Mouse (Mus musculus): ENCODE results near the gene Nanog. TPM values are rescaled to one million over a fixed set of nuclear protein-coding genes. Genes with fewer than 3 reads are reported as not detected.
"Not testable (repeated sequence)": the region's sequence is repeated elsewhere in the genome, so short reads cannot be mapped to it uniquely, and the experiment has no call there.

The Nanog gene
- polyA plus RNA-seq, 1 experiment from 2014 or later = 0.11 TPM

- no peaks in the 10 kb centered on the region for H3K36me3 ChIP-seq
- no peak for DNase-seq (ENCODE audit: low spot score)
- WGBS = 67% methylated on average over 8 of the region's 8 CpGs
- H3K27ac ChIP-seq = no peak overlapping the region
- H3K4me3 ChIP-seq = no peak overlapping the region
- H3K9me3 ChIP-seq (replicated peaks) = no peaks in the 10 kb centered on the region
- no peaks in the 10 kb centered on the region for H3K27me3 ChIP-seq (ENCODE audit: low read depth, poor library complexity, severe bottlenecking)
- H3K4me1 ChIP-seq = peaks cover 7% of the 10 kb centered on the region
These were observed 34.5 kb upstream of the Nanog start for GRCm38 (mm10) chr6:122672746-122673145.

DNA sequence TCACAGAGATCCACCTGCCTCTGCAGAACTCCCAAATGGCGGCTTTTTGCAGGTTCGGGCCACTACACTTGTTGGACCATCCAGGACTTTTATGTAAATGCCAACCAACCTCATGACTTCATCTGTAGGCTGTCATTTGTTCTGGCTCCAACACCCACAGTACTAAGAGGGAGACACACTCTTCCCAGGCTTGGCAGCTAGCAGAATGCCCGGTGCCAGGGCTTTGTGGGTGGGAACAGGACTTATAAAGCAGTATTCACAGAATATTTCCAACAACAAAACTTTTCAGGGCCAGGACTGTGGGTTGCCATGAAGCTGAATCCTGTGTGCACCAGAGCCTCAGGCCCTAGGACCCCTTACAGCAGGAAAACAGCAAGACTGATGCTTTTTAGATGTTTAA lies 24.6 kb upstream of the Nanog start:
- Histone ChIP-seq H3K4me1 (no peaks in the 10 kb centered on the region), H3K27ac (no peak overlapping the region), H3K9me3 (replicated peaks) (no peaks in the 10 kb centered on the region), H3K4me3 (no peak overlapping the region), H3K36me3 (no peaks in the 10 kb centered on the region), H3K27me3 (ENCODE audit: low read depth, poor library complexity, severe bottlenecking) (no peaks in the 10 kb centered on the region)
- WGBS = 92% methylated on average over 3 of the region's 3 CpGs
- DNase-seq (ENCODE audit: low spot score) = no peak

DNA sequence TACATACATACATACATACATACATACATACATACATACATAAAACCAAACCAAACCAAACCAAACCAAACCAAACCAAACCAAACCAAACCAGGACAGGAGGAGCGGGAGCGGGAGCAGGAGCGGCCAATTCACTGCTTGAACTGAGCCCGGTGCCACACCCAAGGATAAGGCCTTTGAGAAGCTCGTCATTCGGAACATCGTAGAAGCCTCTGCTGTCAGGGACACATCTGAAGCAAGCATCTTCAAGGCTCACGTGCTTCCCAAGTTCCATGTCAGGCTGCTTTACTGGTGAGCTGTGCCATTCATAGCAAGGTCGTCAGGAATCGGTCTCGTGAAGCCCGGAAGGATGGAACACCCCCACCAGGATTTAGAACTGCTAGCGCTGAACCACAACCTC lies 20.6 kb upstream of the Nanog start:
- H3K9me3 ChIP-seq (replicated peaks) = no peaks in the 10 kb centered on the region

DNA sequence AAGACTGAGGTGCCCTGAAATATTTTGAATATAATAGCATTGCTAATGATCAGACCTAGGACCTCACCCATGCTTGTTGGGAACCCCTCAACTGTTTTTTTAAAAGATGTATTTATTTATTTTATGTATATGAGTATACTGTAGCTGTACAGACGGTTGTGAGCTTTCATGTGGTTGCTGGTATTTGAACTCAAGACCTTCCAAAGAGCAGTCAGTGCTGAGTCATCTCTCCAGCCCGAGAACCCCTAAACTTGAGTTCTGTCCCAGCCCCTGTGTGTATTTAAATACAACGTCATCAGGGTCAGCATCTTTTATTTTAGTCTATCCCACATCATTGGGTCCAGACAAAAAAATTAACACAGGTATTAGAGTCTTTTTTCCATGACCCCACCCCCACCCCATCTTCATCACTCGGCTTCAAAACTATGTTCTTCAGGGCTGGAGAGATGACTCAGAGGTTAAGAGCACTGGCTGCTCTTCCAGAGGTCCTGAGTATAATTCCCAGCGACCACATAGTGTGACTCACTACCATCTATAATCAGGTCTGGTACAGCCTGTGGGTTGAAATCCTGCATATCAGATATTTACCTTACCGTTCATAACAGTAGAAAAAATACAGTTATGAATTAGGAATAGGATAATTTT lies 17.8 kb upstream of the Nanog start:
- H3K9me3 ChIP-seq (replicated peaks) = no peaks in the 10 kb centered on the region
- no peak overlapping the region for H3K27ac ChIP-seq
- DNase-seq (ENCODE audit: low spot score) = no peak
- no peaks in the 10 kb centered on the region for H3K4me1 ChIP-seq
- H3K4me3 ChIP-seq = no peak overlapping the region
- H3K27me3 ChIP-seq (ENCODE audit: low read depth, poor library complexity, severe bottlenecking) = no peaks in the 10 kb centered on the region
- WGBS = 88% methylated on average over 6 of the region's 6 CpGs
- no peaks in the 10 kb centered on the region for H3K36me3 ChIP-seq

More for the DNA sequence above, 20.6 kb upstream of the Nanog start:
- Histone ChIP-seq H3K4me3 (no peak overlapping the region), H3K27ac (no peak overlapping the region), H3K4me1 (no peaks in the 10 kb centered on the region), H3K36me3 (no peaks in the 10 kb centered on the region), H3K27me3 (ENCODE audit: low read depth, poor library complexity, severe bottlenecking) (no peaks in the 10 kb centered on the region)
- DNase-seq (ENCODE audit: low spot score) = no peak
- WGBS = 91% methylated on average over 13 of the region's 13 CpGs

- 89% methylated on average over 5 of the region's 5 CpGs for WGBS
- Histone ChIP-seq H3K27me3 (ENCODE audit: low read depth, poor library complexity, severe bottlenecking) (no peaks in the 10 kb centered on the region), H3K4me1 (no peaks in the 10 kb centered on the region), H3K9me3 (replicated peaks) (no peaks in the 10 kb centered on the region), H3K4me3 (no peak overlapping the region), H3K27ac (no peak overlapping the region), H3K36me3 (no peaks in the 10 kb centered on the region)
- no peak for DNase-seq (ENCODE audit: low spot score)
These were observed 17.2 kb upstream of the Nanog start for GRCm38 (mm10) chr6:122690082-122690481.

DNA sequence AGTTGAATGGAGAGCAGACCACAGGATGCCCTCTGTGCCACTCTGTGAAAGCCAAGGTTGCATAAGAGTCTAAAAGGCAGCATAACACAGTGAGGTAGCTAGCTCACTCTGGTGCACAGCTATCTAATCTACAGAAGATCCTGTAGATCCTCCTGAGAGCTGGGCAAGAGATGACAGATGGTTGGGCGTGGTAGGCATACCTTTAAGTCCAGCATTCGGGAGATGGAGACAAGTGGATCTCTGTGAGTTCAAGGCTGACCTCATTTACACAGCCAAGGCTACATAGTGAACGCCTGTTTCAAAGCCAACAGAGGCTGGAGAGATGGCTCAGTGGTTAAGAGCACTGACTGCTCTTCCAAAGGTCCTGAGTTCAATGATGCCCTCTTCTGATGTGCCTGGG lies 11.9 kb upstream of the Nanog start:
- no peaks in the 10 kb centered on the region for H3K27me3 ChIP-seq (ENCODE audit: low read depth, poor library complexity, severe bottlenecking)
- H3K4me1 ChIP-seq = no peaks in the 10 kb centered on the region
- WGBS = 90% methylated on average over 3 of the region's 3 CpGs
- H3K36me3 ChIP-seq = no peaks in the 10 kb centered on the region
- no peaks in the 10 kb centered on the region for H3K9me3 ChIP-seq (replicated peaks)
- no peak overlapping the region for H3K27ac ChIP-seq
- no peak for DNase-seq (ENCODE audit: low spot score)
- no peak overlapping the region for H3K4me3 ChIP-seq

DNA sequence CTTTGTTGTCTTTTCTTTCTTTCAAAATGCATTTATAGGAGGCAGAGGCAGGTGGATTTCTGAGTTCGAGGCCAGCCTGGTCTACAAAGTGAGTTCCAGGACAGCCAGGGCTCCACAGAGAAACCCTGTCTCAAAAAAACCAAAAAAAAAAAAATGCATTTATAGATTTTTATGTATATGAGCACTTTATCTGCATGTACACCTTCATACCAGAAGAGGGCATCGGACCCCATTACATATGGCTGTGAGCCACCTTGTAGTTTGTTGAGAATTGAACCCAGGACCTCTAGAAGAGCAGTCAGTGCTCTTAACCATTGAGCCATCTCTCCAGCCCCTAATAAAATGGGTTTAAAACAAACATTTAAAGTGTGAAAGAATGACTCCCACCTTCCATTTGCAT lies 7.7 kb upstream of the Nanog start:
- not testable (repeated sequence) for H3K9me3 ChIP-seq (replicated peaks); H3K27ac ChIP-seq; DNase-seq (ENCODE audit: low spot score); H3K4me1 ChIP-seq; H3K27me3 ChIP-seq (ENCODE audit: low read depth, poor library complexity, severe bottlenecking); H3K4me3 ChIP-seq; H3K36me3 ChIP-seq
- WGBS = 85% methylated on average over 2 of the region's 2 CpGs

DNA sequence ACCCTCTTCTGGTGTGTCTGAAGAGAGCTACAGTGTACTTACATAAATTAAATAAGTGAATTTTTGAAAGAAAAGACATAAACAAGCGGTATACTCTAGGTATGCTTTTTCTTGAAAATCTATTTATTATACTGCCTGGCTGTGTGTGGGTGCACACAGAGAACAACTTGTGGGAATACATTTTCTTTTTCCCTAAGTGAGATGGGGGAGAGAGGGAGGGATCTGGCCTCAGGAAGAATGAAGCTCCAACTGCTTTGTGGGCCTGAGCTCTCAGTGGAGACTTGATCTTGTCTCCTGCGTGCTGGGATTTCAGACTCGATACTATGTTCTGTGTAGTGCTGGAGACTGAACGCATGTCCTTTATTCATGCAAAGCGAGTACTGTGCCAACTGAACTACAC lies 5.5 kb upstream of the Nanog start:
- H3K4me3 ChIP-seq = no peak overlapping the region
- peaks cover 13% of the 10 kb centered on the region for H3K27me3 ChIP-seq (ENCODE audit: low read depth, poor library complexity, severe bottlenecking)
- peaks cover 7% of the 10 kb centered on the region for H3K4me1 ChIP-seq
- H3K9me3 ChIP-seq (replicated peaks) = no peaks in the 10 kb centered on the region
- no peaks in the 10 kb centered on the region for H3K36me3 ChIP-seq
- WGBS = 80% methylated on average over 5 of the region's 5 CpGs
- H3K27ac ChIP-seq = no peak overlapping the region
- DNase-seq (ENCODE audit: low spot score) = no peak

GRCm38 (mm10) chr6:122702480-122703124 lies 4.7 kb upstream of the Nanog start:
- Histone ChIP-seq H3K27ac (0 out of 2 replicates have a peak overlapping the region, but pooled peaks have one; percentile 25), H3K9me3 (replicated peaks) (no peaks in the 10 kb centered on the region), H3K27me3 (ENCODE audit: low read depth, poor library complexity, severe bottlenecking) (peaks cover 21% of the 10 kb centered on the region), H3K4me3 (peak overlapping the region; percentile 33), H3K36me3 (no peaks in the 10 kb centered on the region), H3K4me1 (peaks cover 7% of the 10 kb centered on the region)
- 4% methylated on average over 20 of the region's 20 CpGs for WGBS
- DNase-seq (ENCODE audit: low spot score) = peak; percentile 41

- Histone ChIP-seq H3K4me1 (peaks cover 7% of the 10 kb centered on the region), H3K27ac (no peak overlapping the region), H3K9me3 (replicated peaks) (no peaks in the 10 kb centered on the region), H3K36me3 (no peaks in the 10 kb centered on the region), H3K27me3 (ENCODE audit: low read depth, poor library complexity, severe bottlenecking) (peaks cover 27% of the 10 kb centered on the region), H3K4me3 (no peak overlapping the region)
- WGBS = 20% methylated on average over 6 of the region's 6 CpGs
- DNase-seq (ENCODE audit: low spot score) = no peak
These were observed 4.0 kb upstream of the Nanog start for GRCm38 (mm10) chr6:122703251-122703650.

DNA sequence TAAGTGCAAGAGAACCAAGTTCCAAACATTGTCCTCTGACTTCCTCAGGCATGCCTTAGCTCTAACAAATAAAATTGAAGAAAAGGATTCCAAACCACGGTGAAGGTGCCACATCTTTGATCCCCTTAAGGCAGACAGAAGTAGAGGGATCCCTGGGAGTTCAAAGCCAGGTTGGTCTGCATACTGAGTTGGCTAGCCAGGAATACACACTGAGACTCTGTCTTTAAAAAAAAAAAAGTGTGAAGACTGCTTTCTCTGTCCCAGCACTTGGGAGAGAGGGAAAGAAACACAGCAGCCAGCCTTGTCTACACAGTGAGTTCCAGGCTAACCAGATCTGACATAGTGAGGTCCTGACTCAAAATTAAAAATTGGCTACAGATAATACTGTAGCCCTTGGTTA lies 3.6 kb upstream of the Nanog start:
- H3K27ac ChIP-seq = no peak overlapping the region
- H3K9me3 ChIP-seq (replicated peaks) = no peaks in the 10 kb centered on the region
- peaks cover 7% of the 10 kb centered on the region for H3K4me1 ChIP-seq
- WGBS = 12% methylated on average over 1 of the region's 1 CpGs
- H3K36me3 ChIP-seq = no peaks in the 10 kb centered on the region
- no peak for DNase-seq (ENCODE audit: low spot score)
- H3K27me3 ChIP-seq (ENCODE audit: low read depth, poor library complexity, severe bottlenecking) = peaks cover 30% of the 10 kb centered on the region
- no peak overlapping the region for H3K4me3 ChIP-seq

DNA sequence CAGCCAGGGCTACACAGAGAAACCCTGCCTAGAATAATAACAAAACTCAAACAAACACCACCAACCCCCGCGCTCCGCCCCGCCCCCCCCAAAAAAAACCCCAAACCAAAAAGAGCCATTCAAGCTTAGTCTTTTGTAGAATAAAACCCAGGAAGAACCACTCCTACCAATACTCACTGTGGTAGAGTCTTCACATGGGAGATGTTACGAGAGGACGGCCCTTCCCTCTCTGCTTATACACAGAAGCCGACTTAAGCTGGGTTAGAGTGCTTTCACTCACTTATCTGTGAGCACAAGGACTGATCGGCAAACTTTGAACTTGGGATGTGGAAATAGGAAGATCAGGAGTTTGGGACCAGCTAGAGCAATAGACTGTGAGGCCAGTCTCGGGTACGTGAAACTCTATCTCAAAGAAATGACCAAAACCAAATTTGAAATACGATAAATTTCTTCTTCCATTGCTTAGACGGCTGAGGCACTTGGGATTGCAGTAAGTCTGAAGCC lies 900 bp upstream of the Nanog start:
- WGBS = 72% methylated on average over 12 of the region's 12 CpGs
- Histone ChIP-seq H3K9me3 (replicated peaks) (no peaks in the 10 kb centered on the region), H3K27ac (no peak overlapping the region), H3K27me3 (ENCODE audit: low read depth, poor library complexity, severe bottlenecking) (peaks cover 30% of the 10 kb centered on the region), H3K4me1 (peaks cover 7% of the 10 kb centered on the region), H3K4me3 (no peak overlapping the region), H3K36me3 (no peaks in the 10 kb centered on the region)
- DNase-seq (ENCODE audit: low spot score) = no peak

GRCm38 (mm10) chr6:122708826-122709225 lies 1.5 kb downstream of the Nanog start:
- no peaks in the 10 kb centered on the region for H3K9me3 ChIP-seq (replicated peaks)
- H3K27me3 ChIP-seq (ENCODE audit: low read depth, poor library complexity, severe bottlenecking) = peaks cover 30% of the 10 kb centered on the region
- no peaks in the 10 kb centered on the region for H3K4me1 ChIP-seq
- H3K27ac ChIP-seq = no peak overlapping the region
- H3K4me3 ChIP-seq = no peak overlapping the region
- WGBS = 79% methylated on average over 4 of the region's 4 CpGs
- H3K36me3 ChIP-seq = no peaks in the 10 kb centered on the region
- no peak for DNase-seq (ENCODE audit: low spot score)

Data from limb, embryonic 10.5 days (tissue).